Mouse (Mus musculus) hindbrain, postnatal 0 days (tissue): ENCODE measurements at regions not wholly inside any gene's neighbourhood (a gene's known extent, or its start where the extent isn't known, plus 50 kb on each side); places are given as distances from the start of the nearest gene placed in this dataset.

Experiments
- ATAC-seq: fragments of 200-750 bp; cut with Nextera tagmentation; 2 replicates; pipeline ENCODE4 v1.8.0; 2017; ENCODE audit warnings: mild to moderate bottlenecking, moderate TSS enrichment, moderate library complexity
- DNase-seq: peaks from one replicate; pipeline ENCODE4 v3.0.0-alpha.2; 2015; ENCODE audit warnings: low spot score
- H3K27ac ChIP-seq: fragments of 300-500 bp; sonication (generic); 2 replicates; pipeline ENCODE4 v1.5.1; 2014; ENCODE audit warnings: mild to moderate bottlenecking
- H3K27me3 ChIP-seq: fragments of 300-500 bp; sonication (generic); 2 replicates; pipeline ENCODE4 v1.6.1; 2014; ENCODE audit warnings: low read length, mixed read lengths; ENCODE audit not compliant: insufficient read depth
- H3K36me3 ChIP-seq: fragments of 300-500 bp; sonication (generic); 2 replicates; pipeline ENCODE4 v1.6.1; 2014; ENCODE audit warnings: low read length, mixed read lengths; ENCODE audit not compliant: insufficient read depth
- H3K4me1 ChIP-seq: fragments of 300-500 bp; sonication (generic); 2 replicates; pipeline ENCODE4 v1.6.1; 2014; ENCODE audit warnings: antibody characterized with exemption, low read length, mixed read lengths; ENCODE audit not compliant: insufficient read depth
- H3K4me2 ChIP-seq: fragments of 300-500 bp; sonication (generic); 2 replicates; pipeline ENCODE4 v1.6.1; 2014; ENCODE audit warnings: low read depth, mild to moderate bottlenecking, low read length, moderate library complexity, mixed read lengths
- H3K4me3 ChIP-seq: fragments of 300-500 bp; sonication (generic); 2 replicates; pipeline ENCODE4 v1.5.1; 2014; ENCODE audit warnings: low read length
- H3K9ac ChIP-seq: fragments of 300-500 bp; sonication (generic); replicated peaks from 2 replicates; pipeline ENCODE4 v1.6.1; 2014; ENCODE audit warnings: mild to moderate bottlenecking, low read length, moderate library complexity, mixed read lengths
- H3K9me3 ChIP-seq: fragments of 300-500 bp; sonication (generic); 2 replicates; pipeline ENCODE4 v1.6.1; 2016; ENCODE audit warnings: low read length, mixed read lengths
- CTCF ChIP-seq: IDR thresholded peaks from 2 replicates; pipeline ENCODE4 v1.5.1; 2016; ENCODE audit warnings: antibody characterized with exemption, control low read depth, low read depth
- WGBS: fragments of 180-500 bp; shearing (Covaris S2); extraction: QIAGEN DNeasy Blood & Tissue Kit; methylation state at CpG from one replicate; pipeline ENCODE4 v1.1.7; 2014; 5-methylcytosine and 5-hydroxymethylcytosine counted together

DNA sequence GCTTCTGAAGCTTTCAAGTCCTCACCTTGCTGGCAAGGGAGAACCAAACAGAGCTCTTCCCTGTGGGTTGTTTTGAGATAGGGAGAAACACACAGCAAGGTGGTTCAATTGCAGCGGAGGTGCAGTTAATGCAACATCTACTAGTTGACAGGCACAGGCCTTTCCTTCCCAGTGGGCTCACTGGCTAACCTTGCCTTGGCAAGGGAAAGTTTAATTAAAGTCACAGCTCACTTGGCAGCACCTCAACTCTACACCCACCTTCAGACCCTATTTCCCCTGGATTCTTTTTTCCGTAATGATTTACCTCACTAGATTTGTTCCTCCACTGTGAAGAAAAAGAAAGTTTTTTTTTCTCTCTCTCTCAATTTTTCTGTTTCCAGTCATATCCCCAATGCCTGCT, 314.5 kb downstream of the Tlr4 start:
- H3K27ac ChIP-seq, result no peak overlapping the region
- H3K36me3 ChIP-seq, result no peaks in the 10 kb centered on the region
- H3K4me3 ChIP-seq, result no peak overlapping the region
- no peaks in the 10 kb centered on the region for H3K27me3 ChIP-seq
- no peaks in the 10 kb centered on the region for H3K9me3 ChIP-seq
- ATAC-seq (no peak), DNase-seq (no peak)
- no peak for TF ChIP-seq CTCF
- no peak overlapping the region for H3K9ac ChIP-seq
- H3K4me2 ChIP-seq, result no peak overlapping the region
- 88% methylated on average over 2 of the region's 2 CpGs for WGBS
- H3K4me1 ChIP-seq, result no peaks in the 10 kb centered on the region

DNA sequence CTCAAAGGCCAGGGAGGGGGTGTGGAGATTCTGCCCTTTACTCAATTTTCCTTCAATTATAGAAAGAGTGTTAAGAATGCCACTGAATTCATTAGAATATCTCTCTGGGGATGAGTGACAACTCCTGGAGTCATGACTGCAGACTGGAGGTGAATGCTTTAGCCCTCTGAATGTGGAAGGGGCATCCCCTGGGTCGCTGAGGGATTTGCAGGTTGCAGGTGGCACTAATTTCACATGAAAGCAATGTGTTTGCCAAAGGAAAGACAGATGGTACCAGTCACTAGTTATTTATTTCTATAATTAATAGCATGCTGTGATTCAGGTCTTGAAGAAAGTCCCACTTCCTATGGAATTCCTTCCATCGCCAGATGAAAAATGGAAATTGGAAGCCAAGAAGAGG, 321.1 kb downstream of the Tlr4 start:
- Histone ChIP-seq H3K4me3 (no peak overlapping the region), H3K9me3 (no peaks in the 10 kb centered on the region), H3K4me2 (no peak overlapping the region), H3K9ac (no peak overlapping the region), H3K4me1 (no peaks in the 10 kb centered on the region), H3K36me3 (no peaks in the 10 kb centered on the region), H3K27ac (no peak overlapping the region), H3K27me3 (no peaks in the 10 kb centered on the region)
- TF ChIP-seq CTCF, result no peak
- no peak for ATAC-seq
- WGBS, result 48% methylated on average over 2 of the region's 2 CpGs
- peak; percentile 27 for DNase-seq

DNA sequence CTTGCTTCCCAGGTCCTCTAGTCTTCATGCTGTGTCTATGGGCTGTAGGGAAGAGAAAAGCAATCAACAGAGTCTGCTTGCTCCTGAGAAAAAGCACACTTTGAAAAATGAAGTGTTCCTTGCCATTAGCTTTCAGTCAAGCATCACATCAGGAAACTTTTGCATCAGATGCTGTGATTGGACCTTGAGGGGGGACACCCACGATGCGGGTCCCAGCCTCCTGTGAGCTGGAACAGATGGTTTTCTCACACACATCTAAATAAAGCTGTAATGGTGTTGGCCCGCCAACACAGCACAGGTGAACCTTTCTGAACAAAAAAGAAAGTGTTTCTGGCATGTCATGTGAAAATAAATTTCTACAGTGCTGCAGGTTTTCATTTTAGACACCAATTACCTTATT, 335.3 kb downstream of the Tlr4 start:
- ATAC-seq (no peak), DNase-seq (peak; percentile 15)
- WGBS, result 59% methylated on average over 3 of the region's 3 CpGs
- no peaks in the 10 kb centered on the region for H3K4me1 ChIP-seq
- no peak overlapping the region for H3K9ac ChIP-seq
- no peak overlapping the region for H3K27ac ChIP-seq
- H3K4me2 ChIP-seq, result no peak overlapping the region
- H3K27me3 ChIP-seq, result no peaks in the 10 kb centered on the region
- TF ChIP-seq CTCF, result no peak
- no peak overlapping the region for H3K4me3 ChIP-seq
- no peaks in the 10 kb centered on the region for H3K36me3 ChIP-seq
- H3K9me3 ChIP-seq, result no peaks in the 10 kb centered on the region

- no peak overlapping the region for H3K4me2 ChIP-seq
- DNase-seq, result no peak
- H3K36me3 ChIP-seq, result no peaks in the 10 kb centered on the region
- H3K9ac ChIP-seq, result no peak overlapping the region
- H3K4me3 ChIP-seq, result no peak overlapping the region
- ATAC-seq, result no peak
- no peaks in the 10 kb centered on the region for H3K4me1 ChIP-seq
- no peaks in the 10 kb centered on the region for H3K9me3 ChIP-seq
- H3K27ac ChIP-seq, result no peak overlapping the region
- 74% methylated on average over 5 of the region's 5 CpGs for WGBS
- TF ChIP-seq CTCF, result no peak
- no peaks in the 10 kb centered on the region for H3K27me3 ChIP-seq
Measured at GRCm38 (mm10) chr4:67167720-67168119, 340.3 kb downstream of the Tlr4 start.

DNA sequence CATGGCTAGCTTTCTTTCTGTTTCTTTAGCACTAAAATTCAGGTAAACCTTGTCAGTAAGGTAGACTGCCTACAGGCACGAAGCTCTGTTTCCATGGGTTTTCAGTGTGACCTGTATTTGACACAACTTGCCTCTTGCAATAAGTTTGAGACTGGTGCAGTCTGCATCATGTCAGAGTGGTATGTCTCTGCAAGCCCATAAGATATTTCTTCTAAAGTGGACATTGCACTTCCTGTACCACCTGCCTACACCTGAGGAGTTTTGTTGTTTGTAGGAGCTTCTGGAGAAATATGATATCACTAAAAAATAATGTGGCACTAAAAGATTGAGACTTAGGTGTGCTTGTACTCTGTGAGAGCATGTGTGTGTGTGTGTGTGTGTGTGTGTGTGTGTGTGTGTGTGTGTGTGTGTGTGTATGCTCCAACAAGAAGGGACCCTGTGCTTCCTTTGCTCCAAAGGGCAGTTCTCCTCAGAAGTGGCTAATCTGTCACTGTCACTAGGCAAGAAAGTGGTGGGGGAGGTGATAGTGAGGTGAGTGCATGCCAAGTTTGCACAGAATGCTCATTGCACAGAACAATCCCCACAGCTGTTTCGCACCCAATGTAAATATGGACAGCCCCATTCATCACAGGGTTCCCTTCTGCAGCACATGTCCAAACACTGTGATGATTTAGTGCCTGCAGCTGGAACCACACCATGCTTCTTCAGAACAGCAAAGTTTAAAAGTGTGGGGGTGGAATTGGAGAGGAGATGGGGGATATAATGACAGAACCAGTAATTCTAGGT, 360.5 kb downstream of the Tlr4 start:
- no peaks in the 10 kb centered on the region for H3K36me3 ChIP-seq
- TF ChIP-seq CTCF, result no peak
- no peak for ATAC-seq
- no peaks in the 10 kb centered on the region for H3K4me1 ChIP-seq
- no peak overlapping the region for H3K4me2 ChIP-seq
- no peak overlapping the region for H3K27ac ChIP-seq
- peak; percentile 19 for DNase-seq
- H3K9ac ChIP-seq, result no peak overlapping the region
- H3K27me3 ChIP-seq, result no peaks in the 10 kb centered on the region
- no peak overlapping the region for H3K4me3 ChIP-seq
- no peaks in the 10 kb centered on the region for H3K9me3 ChIP-seq
- WGBS, result 73% methylated on average over 2 of the region's 2 CpGs

- no peak for DNase-seq
- no peaks in the 10 kb centered on the region for H3K9me3 ChIP-seq
- ATAC-seq, result no peak
- H3K36me3 ChIP-seq, result no peaks in the 10 kb centered on the region
- no peak overlapping the region for H3K4me2 ChIP-seq
- no peaks in the 10 kb centered on the region for H3K4me1 ChIP-seq
- H3K4me3 ChIP-seq, result no peak overlapping the region
- H3K9ac ChIP-seq, result no peak overlapping the region
- H3K27ac ChIP-seq, result no peak overlapping the region
- no peak for TF ChIP-seq CTCF
- no peaks in the 10 kb centered on the region for H3K27me3 ChIP-seq
Measured at GRCm38 (mm10) chr4:67190536-67190935, 363.2 kb downstream of the Tlr4 start.

DNA sequence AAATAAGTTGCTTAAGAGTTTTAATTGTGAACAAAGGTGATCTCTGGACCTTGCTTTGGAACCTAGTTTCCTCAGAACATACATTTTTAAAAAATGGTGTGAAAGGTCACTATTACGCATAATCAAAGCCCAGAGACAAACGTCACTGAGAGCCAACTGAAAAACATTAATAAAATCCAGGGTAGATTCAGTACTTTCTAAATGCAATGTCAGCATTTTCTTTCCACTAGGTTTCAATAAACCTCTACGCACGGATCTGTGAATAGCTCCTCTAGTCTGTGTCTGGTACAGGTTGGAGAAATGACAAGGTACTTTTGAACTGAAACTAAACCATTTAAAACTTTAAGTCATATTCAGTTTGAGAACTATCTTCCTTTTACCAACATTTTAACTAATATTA, 367.0 kb downstream of the Tlr4 start:
- 81% methylated on average over 4 of the region's 4 CpGs for WGBS
- Histone ChIP-seq H3K27ac (no peak overlapping the region), H3K27me3 (no peaks in the 10 kb centered on the region), H3K4me1 (no peaks in the 10 kb centered on the region), H3K9ac (no peak overlapping the region), H3K4me3 (no peak overlapping the region), H3K9me3 (no peaks in the 10 kb centered on the region), H3K36me3 (no peaks in the 10 kb centered on the region), H3K4me2 (no peak overlapping the region)
- ATAC-seq (no peak), DNase-seq (no peak)
- no peak for TF ChIP-seq CTCF
